Mouse (Mus musculus): ENCODE measurements around the gene Csk.

The Csk gene

GRCm38 (mm10) chr9:57657843-57658242 is 4.4 kb upstream of the Csk start:
- no peak for DNase-seq (ENCODE audit: low spot score)

GRCm38 (mm10) chr9:57656631-57657350 is 3.4 kb upstream of the Csk start:
- DNase-seq (ENCODE audit: low spot score) = no peak

GRCm38 (mm10) chr9:57655749-57656148 is 2.3 kb upstream of the Csk start:
- DNase-seq (ENCODE audit: low spot score) = peak; percentile 82

GRCm38 (mm10) chr9:57654966-57655365 is 1.5 kb upstream of the Csk start:
- DNase-seq (ENCODE audit: low spot score) = no peak

GRCm38 (mm10) chr9:57652855-57653254 is 576 bp downstream of the Csk start:
- no peak for DNase-seq (ENCODE audit: low spot score)

GRCm38 (mm10) chr9:57652351-57652750 is 1.1 kb downstream of the Csk start:
- no peak for DNase-seq (ENCODE audit: low spot score)

- DNase-seq (ENCODE audit: low spot score) = no peak
Measured at GRCm38 (mm10) chr9:57650786-57651311, 2.6 kb downstream of the Csk start.

GRCm38 (mm10) chr9:57650130-57650785 is 3.2 kb downstream of the Csk start:
- DNase-seq (ENCODE audit: low spot score) = no peak

- DNase-seq (ENCODE audit: low spot score) = no peak
Measured at GRCm38 (mm10) chr9:57647286-57648108, 5.9 kb downstream of the Csk start.

GRCm38 (mm10) chr9:57646551-57647103 is 6.8 kb downstream of the Csk start:
- DNase-seq (ENCODE audit: low spot score) = no peak

- DNase-seq (ENCODE audit: low spot score) = peak; percentile 81
Measured at GRCm38 (mm10) chr9:57644944-57645893, 8.2 kb downstream of the Csk start.

GRCm38 (mm10) chr9:57644442-57644943 is 8.9 kb downstream of the Csk start:
- no peak for DNase-seq (ENCODE audit: low spot score)

GRCm38 (mm10) chr9:57643856-57644180 is 9.6 kb downstream of the Csk start:
- no peak for DNase-seq (ENCODE audit: low spot score)

GRCm38 (mm10) chr9:57643169-57643855 is 10.1 kb downstream of the Csk start:
- DNase-seq (ENCODE audit: low spot score) = no peak

GRCm38 (mm10) chr9:57641775-57642550 is 11.5 kb downstream of the Csk start:
- no peak for DNase-seq (ENCODE audit: low spot score)

GRCm38 (mm10) chr9:57641022-57641421 is 12.4 kb downstream of the Csk start:
- DNase-seq (ENCODE audit: low spot score) = no peak

GRCm38 (mm10) chr9:57640384-57640783 is 13.0 kb downstream of the Csk start:
- no peak for DNase-seq (ENCODE audit: low spot score)

GRCm38 (mm10) chr9:57639661-57640328 is 13.6 kb downstream of the Csk start:
- no peak for DNase-seq (ENCODE audit: low spot score)
